Mouse (Mus musculus): ENCODE results near the gene Dock9. TPM values are rescaled to one million over a fixed set of nuclear protein-coding genes. Genes with fewer than 3 reads are reported as not detected.
"Not testable (repeated sequence)": the region's sequence is repeated elsewhere in the genome, so short reads cannot be mapped to it uniquely, and the experiment has no call there.

Gene Dock9
- polyA plus RNA-seq, 1 experiment from 2014 or later = 5.2 TPM

DNA sequence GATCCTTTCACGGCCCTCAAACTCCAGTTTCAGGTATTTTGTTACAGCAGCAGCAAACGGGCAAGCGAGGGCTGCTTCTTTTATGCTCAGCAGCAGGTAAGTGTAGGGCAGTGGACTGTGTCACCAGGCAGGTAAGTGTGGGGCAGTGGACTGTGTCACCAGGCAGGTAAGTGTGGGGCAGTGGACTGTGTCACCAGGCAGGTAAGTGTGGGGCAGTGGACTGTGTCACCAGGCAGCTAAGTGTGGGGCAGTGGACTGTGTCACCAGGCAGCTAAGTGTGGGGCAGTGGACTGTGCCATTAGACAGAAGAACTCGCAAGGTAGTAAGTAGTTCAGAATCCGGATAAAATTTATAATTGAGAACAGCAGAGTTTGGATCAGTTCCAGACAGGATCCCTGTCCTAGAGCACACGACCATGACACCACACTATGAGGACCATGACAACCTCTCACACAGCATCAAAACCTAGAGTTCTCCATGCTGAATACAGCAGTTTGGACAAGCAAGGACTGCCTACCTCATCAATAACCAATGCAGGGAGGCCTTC is 173.6 kb downstream of the Dock9 start:
- H3K4me1 ChIP-seq (replicated peaks); H3K9ac ChIP-seq; H3K9me3 ChIP-seq; H3K4me3 ChIP-seq; H3K27me3 ChIP-seq; H3K4me2 ChIP-seq; H3K27ac ChIP-seq (replicated peaks); ATAC-seq (ENCODE audit: low read depth): not testable (repeated sequence)
- WGBS = 91% methylated on average over 6 of the region's 6 CpGs
- 0 out of 2 replicates have a peak, but pooled peaks cover 21% of the 10 kb centered on the region for H3K36me3 ChIP-seq

DNA sequence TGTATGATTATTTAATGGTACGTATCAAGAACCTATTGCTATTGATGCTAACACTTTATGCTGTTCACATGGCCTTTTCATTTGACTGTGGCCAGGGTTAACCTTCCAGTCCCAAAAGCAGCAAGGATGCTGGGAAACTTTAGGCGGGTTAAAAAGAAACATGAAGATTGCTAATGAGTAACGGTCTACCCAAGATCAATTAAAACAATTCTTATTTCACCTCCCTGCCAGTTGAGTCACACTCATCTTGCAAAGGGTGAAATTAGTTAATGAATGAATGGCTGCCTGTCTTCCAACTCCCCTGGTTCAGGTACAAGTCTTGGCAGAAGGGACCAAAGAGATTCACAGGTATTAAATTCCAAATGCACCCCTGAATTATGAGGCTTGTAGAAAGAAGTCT is 175.8 kb downstream of the Dock9 start:
- H3K4me3 ChIP-seq = no peak overlapping the region
- H3K36me3 ChIP-seq = 0 out of 2 replicates have a peak, but pooled peaks cover 18% of the 10 kb centered on the region
- no peaks in the 10 kb centered on the region for H3K9me3 ChIP-seq
- 97% methylated on average over 3 of the region's 3 CpGs for WGBS
- no peak overlapping the region for H3K4me2 ChIP-seq
- H3K9ac ChIP-seq = no peak overlapping the region
- H3K4me1 ChIP-seq (replicated peaks) = no peaks in the 10 kb centered on the region
- no peak overlapping the region for H3K27ac ChIP-seq (replicated peaks)
- no peak for ATAC-seq (ENCODE audit: low read depth)
- no peaks in the 10 kb centered on the region for H3K27me3 ChIP-seq

DNA sequence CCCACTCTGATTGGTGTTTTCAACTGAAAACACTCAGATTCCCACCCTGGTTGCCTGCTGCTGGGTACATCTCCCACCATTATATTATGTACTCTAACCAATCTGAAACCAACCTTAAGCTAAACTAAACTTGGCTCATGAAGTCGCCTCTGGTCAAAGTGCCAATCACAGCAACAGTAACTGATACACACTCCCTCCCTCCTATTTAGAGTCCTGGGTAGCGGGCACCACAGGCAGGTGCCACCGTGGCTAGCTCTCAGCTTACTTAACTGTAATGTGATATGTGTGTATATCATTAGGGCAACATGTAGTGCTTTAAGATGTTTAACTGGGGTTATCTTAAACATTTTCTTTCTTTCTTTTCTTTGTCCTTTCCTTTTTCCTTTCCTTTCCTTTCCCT is 177.1 kb downstream of the Dock9 start:
- H3K27ac ChIP-seq (replicated peaks) = no peak overlapping the region

DNA sequence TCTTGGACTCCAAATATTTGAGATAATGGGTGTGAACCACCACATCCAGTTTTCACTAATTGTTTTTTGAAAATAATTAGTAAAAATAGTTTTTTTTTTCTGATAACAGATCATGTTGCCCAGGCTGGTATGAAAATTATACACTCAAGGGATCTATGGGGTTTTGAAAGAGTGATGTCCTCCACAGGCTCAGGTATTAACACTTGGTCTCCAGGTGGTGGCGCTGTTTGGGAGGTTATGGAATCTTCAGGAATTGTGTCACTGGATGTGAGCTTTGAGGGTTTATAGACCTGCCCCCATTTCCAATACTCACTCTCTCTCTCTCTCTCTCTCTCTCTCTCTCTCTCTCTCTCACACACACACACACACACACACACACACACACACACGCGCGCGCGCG is 177.5 kb downstream of the Dock9 start:
- no peak overlapping the region for H3K4me2 ChIP-seq
- no peaks in the 10 kb centered on the region for H3K4me1 ChIP-seq (replicated peaks)
- no peaks in the 10 kb centered on the region for H3K9me3 ChIP-seq
- no peak for ATAC-seq (ENCODE audit: low read depth)
- H3K27me3 ChIP-seq = no peaks in the 10 kb centered on the region
- WGBS = 98% methylated on average over 7 of the region's 7 CpGs
- no peak overlapping the region for H3K4me3 ChIP-seq
- no peak overlapping the region for H3K9ac ChIP-seq
- 0 out of 2 replicates have a peak, but pooled peaks cover 18% of the 10 kb centered on the region for H3K36me3 ChIP-seq
- no peak overlapping the region for H3K27ac ChIP-seq (replicated peaks)

More for the DNA sequence above, 177.1 kb downstream of the Dock9 start:
- 0 out of 2 replicates have a peak, but pooled peaks cover 18% of the 10 kb centered on the region for H3K36me3 ChIP-seq
- H3K4me1 ChIP-seq (replicated peaks) = no peaks in the 10 kb centered on the region
- H3K4me2 ChIP-seq = no peak overlapping the region
- no peaks in the 10 kb centered on the region for H3K9me3 ChIP-seq
- 87% methylated on average over 3 of the region's 3 CpGs for WGBS
- no peak overlapping the region for H3K9ac ChIP-seq
- no peak overlapping the region for H3K4me3 ChIP-seq
- H3K27me3 ChIP-seq = no peaks in the 10 kb centered on the region
- no peak for ATAC-seq (ENCODE audit: low read depth)

DNA sequence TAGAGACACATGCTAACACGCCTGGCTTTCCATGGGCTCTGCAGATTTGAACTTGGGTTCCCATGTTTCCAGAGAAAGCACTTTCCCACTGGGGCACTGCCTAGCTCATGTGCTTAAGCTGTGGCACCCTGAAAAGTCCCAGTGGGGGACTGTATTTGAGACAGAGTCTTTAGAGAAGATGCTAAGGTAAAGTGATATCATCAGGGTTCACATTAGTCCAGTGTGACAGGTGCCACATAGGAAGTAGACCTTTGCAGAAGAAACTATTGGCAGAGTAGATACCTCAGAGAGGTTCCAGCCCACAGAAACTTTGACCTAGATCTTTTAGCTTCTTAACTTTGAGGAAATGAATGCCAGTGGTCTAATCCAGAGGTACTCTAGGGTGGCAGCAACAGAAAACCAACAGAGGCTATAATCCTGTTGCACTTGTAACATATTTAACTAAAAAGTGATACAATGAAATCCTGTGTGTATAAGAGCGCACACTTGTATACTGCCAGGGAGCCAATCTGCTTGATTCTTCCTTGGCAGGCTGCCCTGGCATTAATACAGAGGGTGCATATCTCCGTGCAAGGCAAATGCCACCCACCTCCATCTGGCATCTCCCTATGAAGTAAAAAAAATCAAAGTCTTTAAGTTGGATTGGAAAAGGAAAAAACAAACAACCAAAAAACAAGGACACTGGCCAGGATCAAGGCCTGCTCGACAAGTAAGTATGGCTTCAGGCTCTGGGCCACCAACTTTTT is 179.8 kb downstream of the Dock9 start:
- Histone ChIP-seq H3K4me1 (replicated peaks) (no peaks in the 10 kb centered on the region), H3K27ac (replicated peaks) (no peak overlapping the region), H3K4me2 (no peak overlapping the region), H3K36me3 (0 out of 2 replicates have a peak, but pooled peaks cover 14% of the 10 kb centered on the region), H3K27me3 (no peaks in the 10 kb centered on the region), H3K4me3 (no peak overlapping the region), H3K9ac (no peak overlapping the region), H3K9me3 (no peaks in the 10 kb centered on the region)
- 88% methylated on average over 4 of the region's 4 CpGs for WGBS
- ATAC-seq (ENCODE audit: low read depth) = no peak

DNA sequence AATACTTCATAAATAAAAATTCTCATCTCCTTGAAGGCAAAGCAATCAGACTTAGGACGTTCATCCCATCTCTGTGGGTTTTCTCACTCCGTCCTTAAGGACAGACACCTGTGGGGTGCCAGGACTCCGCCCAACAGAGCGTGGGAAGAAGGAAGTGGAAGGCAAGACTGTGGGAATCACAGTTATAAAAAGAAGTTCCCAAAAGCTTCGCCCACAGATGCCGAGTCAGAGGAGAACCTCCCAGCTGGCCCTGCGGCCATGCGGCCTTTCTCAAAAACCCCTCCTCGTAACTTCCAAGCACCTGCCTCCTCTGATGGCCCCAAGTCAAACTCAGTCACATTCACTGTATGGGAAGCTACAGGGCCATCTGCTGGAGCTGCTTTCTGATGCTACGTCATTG is 182.2 kb downstream of the Dock9 start:
- no peaks in the 10 kb centered on the region for H3K27me3 ChIP-seq
- H3K9ac ChIP-seq = no peak overlapping the region
- no peak overlapping the region for H3K4me3 ChIP-seq
- WGBS = 85% methylated on average over 10 of the region's 10 CpGs
- no peak for ATAC-seq (ENCODE audit: low read depth)
- H3K9me3 ChIP-seq = no peaks in the 10 kb centered on the region
- no peak overlapping the region for H3K4me2 ChIP-seq
- no peaks in the 10 kb centered on the region for H3K36me3 ChIP-seq
- no peaks in the 10 kb centered on the region for H3K4me1 ChIP-seq (replicated peaks)
- no peak overlapping the region for H3K27ac ChIP-seq (replicated peaks)

DNA sequence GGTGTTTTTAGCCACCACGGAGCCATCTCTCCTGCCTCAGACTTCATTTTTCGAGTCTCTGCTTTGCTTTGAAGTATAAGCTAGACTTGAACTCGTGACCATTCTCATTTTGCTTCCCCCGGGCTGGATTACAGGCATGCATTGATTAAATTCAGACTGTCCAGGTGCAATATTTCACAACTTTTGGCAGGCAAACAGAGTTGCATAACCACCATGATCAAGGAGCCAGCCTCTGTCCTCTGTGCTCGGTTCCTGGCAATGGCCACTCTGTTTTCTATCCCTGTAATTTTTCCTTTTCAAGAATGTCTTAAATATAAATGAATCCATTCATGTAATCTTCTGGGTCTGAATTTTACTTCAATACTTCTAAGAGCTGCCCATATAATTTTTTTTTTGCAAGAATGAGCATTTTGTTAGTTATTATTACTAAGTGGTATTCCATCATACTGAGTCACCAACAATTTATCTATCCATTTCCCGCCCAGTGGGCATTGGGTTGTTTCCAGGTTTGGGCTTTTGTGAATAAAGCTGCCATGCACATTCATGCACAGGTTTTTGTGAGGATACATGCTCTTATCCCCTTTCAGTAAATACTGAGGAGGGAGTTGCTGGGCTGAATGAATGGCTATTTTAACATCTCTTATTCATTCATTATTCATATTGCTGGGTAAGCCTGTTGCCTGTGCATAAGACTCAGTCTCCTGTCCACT is 183.0 kb downstream of the Dock9 start:
- no peaks in the 10 kb centered on the region for H3K27me3 ChIP-seq
- H3K36me3 ChIP-seq = no peaks in the 10 kb centered on the region
- no peak overlapping the region for H3K27ac ChIP-seq (replicated peaks)
- H3K9ac ChIP-seq = no peak overlapping the region
- H3K4me3 ChIP-seq = no peak overlapping the region
- no peak for ATAC-seq (ENCODE audit: low read depth)
- H3K4me1 ChIP-seq (replicated peaks) = no peaks in the 10 kb centered on the region
- no peak overlapping the region for H3K4me2 ChIP-seq
- 88% methylated on average over 6 of the region's 6 CpGs for WGBS
- no peaks in the 10 kb centered on the region for H3K9me3 ChIP-seq

DNA sequence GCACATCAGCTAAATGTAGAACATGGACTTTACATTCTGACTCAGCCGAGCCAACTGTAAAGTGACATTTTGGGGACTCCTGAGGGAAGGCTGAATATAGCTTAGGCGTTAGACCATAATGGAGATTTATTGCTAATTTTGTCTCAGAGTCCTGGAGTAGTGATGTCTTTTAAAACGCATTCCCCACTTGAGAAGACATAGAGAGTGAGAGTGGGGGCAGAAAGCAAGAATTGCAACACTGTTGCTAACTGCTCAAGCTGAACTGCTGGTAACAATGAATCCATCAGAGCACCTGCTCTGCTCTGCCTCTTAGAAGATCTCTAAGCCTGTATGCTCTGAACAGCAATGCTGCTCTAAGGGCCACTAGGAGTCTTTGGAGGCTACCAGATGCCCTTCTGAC is 184.1 kb downstream of the Dock9 start:
- Histone ChIP-seq H3K27me3 (no peaks in the 10 kb centered on the region), H3K4me1 (replicated peaks) (no peaks in the 10 kb centered on the region), H3K9me3 (no peaks in the 10 kb centered on the region), H3K4me3 (no peak overlapping the region), H3K9ac (no peak overlapping the region), H3K36me3 (no peaks in the 10 kb centered on the region), H3K4me2 (no peak overlapping the region), H3K27ac (replicated peaks) (no peak overlapping the region)
- no peak for ATAC-seq (ENCODE audit: low read depth)
- 67% methylated on average over 3 of the region's 3 CpGs for WGBS

DNA sequence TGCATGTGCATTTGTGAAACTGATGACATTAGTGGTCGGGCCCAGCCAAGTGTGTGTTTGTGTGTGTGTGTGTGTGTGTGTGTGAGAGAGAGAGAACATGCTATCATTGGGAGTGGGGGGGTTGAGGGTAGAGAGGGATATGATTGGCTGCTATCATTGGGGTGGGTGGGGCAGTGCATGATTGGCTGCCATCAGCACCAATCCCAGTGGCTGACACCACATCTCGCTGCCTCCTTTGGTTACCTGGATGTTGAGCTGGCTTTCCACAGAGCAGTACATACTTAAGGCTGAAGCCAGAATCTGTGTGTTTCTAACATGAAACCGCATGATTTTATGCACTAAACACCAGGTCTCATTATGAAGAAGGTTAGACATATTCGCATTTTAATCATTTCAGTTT is 184.7 kb downstream of the Dock9 start:
- H3K9me3 ChIP-seq = no peaks in the 10 kb centered on the region
- H3K27ac ChIP-seq (replicated peaks) = no peak overlapping the region
- no peak overlapping the region for H3K4me2 ChIP-seq
- H3K27me3 ChIP-seq = no peaks in the 10 kb centered on the region
- no peaks in the 10 kb centered on the region for H3K36me3 ChIP-seq
- no peak for ATAC-seq (ENCODE audit: low read depth)
- no peak overlapping the region for H3K9ac ChIP-seq
- H3K4me1 ChIP-seq (replicated peaks) = no peaks in the 10 kb centered on the region
- H3K4me3 ChIP-seq = no peak overlapping the region
- WGBS = 94% methylated on average over 4 of the region's 4 CpGs

DNA sequence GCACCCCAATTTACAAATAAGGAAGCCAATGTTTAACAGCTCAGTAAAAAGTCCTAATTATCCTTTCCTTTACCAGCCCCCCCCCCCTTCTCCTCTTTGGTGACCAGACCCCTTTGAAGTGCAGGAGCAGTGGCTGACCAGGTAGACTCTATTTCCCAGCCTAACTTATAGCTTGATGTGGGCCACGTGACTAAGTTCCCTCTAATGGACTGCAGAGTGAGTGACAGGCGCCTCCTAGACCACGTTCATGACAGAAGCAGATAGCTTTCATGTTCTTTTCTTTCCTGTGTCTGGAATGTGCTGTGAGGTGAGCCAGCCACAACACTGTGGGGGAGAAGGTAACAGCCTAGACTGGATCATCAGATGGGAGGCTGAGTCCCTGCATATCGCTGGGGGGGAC is 186.1 kb downstream of the Dock9 start:
- H3K27ac ChIP-seq (replicated peaks) = no peak overlapping the region
- no peaks in the 10 kb centered on the region for H3K36me3 ChIP-seq
- H3K9ac ChIP-seq = no peak overlapping the region
- H3K27me3 ChIP-seq = no peaks in the 10 kb centered on the region
- no peaks in the 10 kb centered on the region for H3K9me3 ChIP-seq
- no peaks in the 10 kb centered on the region for H3K4me1 ChIP-seq (replicated peaks)
- 68% methylated on average over 4 of the region's 4 CpGs for WGBS
- H3K4me3 ChIP-seq = no peak overlapping the region
- no peak overlapping the region for H3K4me2 ChIP-seq
- ATAC-seq (ENCODE audit: low read depth) = no peak

DNA sequence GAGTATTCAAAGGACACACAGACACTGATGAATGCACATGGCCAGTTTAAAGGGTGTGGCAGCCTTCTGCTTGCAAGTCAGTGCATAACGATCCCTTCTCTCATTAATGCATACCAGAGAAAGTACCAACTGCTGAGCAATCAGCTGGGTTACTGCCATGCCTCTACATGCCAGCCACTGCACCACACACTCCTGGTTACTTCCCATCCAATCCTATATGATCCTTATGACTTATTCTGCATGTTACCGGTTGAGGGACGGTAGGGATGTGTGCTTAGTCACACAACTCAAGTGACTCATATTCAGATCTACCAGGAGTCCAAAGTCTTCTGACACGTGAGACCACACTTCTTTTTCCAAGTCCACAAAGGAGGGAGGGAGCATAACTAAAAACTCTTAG is 186.5 kb downstream of the Dock9 start:
- Histone ChIP-seq H3K4me1 (replicated peaks) (no peaks in the 10 kb centered on the region), H3K4me2 (no peak overlapping the region), H3K36me3 (no peaks in the 10 kb centered on the region), H3K27ac (replicated peaks) (no peak overlapping the region), H3K4me3 (no peak overlapping the region), H3K9me3 (no peaks in the 10 kb centered on the region), H3K27me3 (no peaks in the 10 kb centered on the region), H3K9ac (no peak overlapping the region)
- no peak for ATAC-seq (ENCODE audit: low read depth)
- WGBS = 82% methylated on average over 4 of the region's 4 CpGs

DNA sequence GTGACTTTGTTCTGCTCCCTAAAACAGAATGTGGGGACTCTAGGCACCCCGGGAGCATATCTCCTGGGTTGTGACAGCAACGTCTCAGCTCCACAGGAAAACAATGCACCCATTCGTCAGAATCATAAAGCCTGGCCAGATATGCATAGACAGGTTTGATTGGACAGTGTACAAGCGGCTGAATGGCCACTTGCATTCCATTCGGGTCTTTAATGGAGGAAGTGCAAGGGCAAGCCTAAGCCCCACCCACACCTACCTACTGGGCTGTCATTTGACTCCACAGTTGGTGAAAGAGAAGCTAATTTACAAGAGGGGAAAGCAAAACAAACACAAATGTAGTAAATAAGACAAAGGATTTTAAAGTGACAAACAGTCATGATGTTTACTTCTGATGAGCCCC is 189.1 kb downstream of the Dock9 start:
- Histone ChIP-seq H3K36me3 (no peaks in the 10 kb centered on the region), H3K27me3 (no peaks in the 10 kb centered on the region), H3K4me2 (no peak overlapping the region), H3K4me1 (replicated peaks) (no peaks in the 10 kb centered on the region), H3K27ac (replicated peaks) (no peak overlapping the region), H3K9ac (no peak overlapping the region), H3K4me3 (no peak overlapping the region), H3K9me3 (no peaks in the 10 kb centered on the region)
- WGBS = 21% methylated on average over 5 of the region's 5 CpGs
- ATAC-seq (ENCODE audit: low read depth) = no peak

All from neural tube, embryonic 13.5 days (tissue).